Mouse (Mus musculus): ENCODE measurements at regions not wholly inside any gene's neighbourhood (a gene's known extent, or its start where the extent isn't known, plus 50 kb on each side); places are given as distances from the start of the nearest gene placed in this dataset.

- TF ChIP-seq TAL1 (IDR thresholded peaks at IDR 0.05; ENCODE audit: low read length) (no peak), GATA1 (IDR thresholded peaks at IDR 0.05; ENCODE audit: low read length) (no peak)
Measured at GRCm38 (mm10) chr5:126890710-126891109, 350.9 kb upstream of the Tmem132c start.
